Mouse (Mus musculus) ES-Bruce4 (cell line): ENCODE data around the gene Ica1. TPM values are rescaled to one million over a fixed set of nuclear protein-coding genes. Genes with fewer than 3 reads are reported as not detected.

ENCODE experiments used
- H3K27ac ChIP-seq: 2 replicates; pipeline ENCODE4 v1.5.1; 2012; ENCODE audit warnings: low read length, inconsistent platforms; ENCODE audit not compliant: insufficient read depth
- H3K27me3 ChIP-seq: 2 replicates; pipeline ENCODE4 v1.6.1; 2012; ENCODE audit warnings: mild to moderate bottlenecking, low read length, inconsistent platforms; ENCODE audit not compliant: control insufficient read depth, poor library complexity, insufficient read depth, severe bottlenecking
- H3K36me3 ChIP-seq: 2 replicates; pipeline ENCODE4 v1.6.1; 2012; ENCODE audit warnings: inconsistent platforms, mild to moderate bottlenecking, low read length, moderate library complexity; ENCODE audit not compliant: control insufficient read depth, poor library complexity, insufficient read depth, severe bottlenecking
- H3K4me1 ChIP-seq: one replicate; pipeline ENCODE4 v1.8.1; 2011; ENCODE audit warnings: low read length; ENCODE audit not compliant: control insufficient read depth, insufficient read depth
- H3K4me3 ChIP-seq: 2 replicates; pipeline ENCODE4 v1.5.1; 2011; ENCODE audit warnings: low read depth, mild to moderate bottlenecking, low read length
- H3K9ac ChIP-seq: 2 replicates; pipeline ENCODE4 v1.6.1; 2012; ENCODE audit warnings: low read depth, mild to moderate bottlenecking, inconsistent platforms; ENCODE audit not compliant: poor library complexity, severe bottlenecking
- H3K9me3 ChIP-seq: replicated peaks from 2 replicates; pipeline ENCODE4 v1.6.1; 2012; ENCODE audit warnings: mild to moderate bottlenecking, low read length, inconsistent platforms; ENCODE audit not compliant: control insufficient read depth, poor library complexity, insufficient read depth, severe bottlenecking
- CTCF ChIP-seq: IDR thresholded peaks from one replicate; pipeline ENCODE4 v1.8.1; 2011; ENCODE audit warnings: low read depth, low read length
- EP300 ChIP-seq: IDR thresholded peaks from 2 replicates; pipeline ENCODE4 v1.6.1; 2011; ENCODE audit warnings: low read depth, low read length; ENCODE audit not compliant: insufficient read depth
- POLR2A ChIP-seq: IDR thresholded peaks from one replicate; pipeline ENCODE4 v1.8.1; 2011; ENCODE audit warnings: low read length; ENCODE audit not compliant: insufficient read depth
- polyA plus RNA-seq: library from polyadenylated mRNA; stranded (reverse); fragments of >200 nt; gene quantifications from 2 replicates; pipeline ENCODE4 v1.2.4, GENCODE M21; 2011; ENCODE audit warnings: low read depth; ENCODE audit not compliant: missing spikeins, insufficient read depth, insufficient read length

Ica1 gene
- polyA plus RNA-seq, 1 experiment, result 11.0 TPM

GRCm38 (mm10) chr6:8738396-8738795, 39.9 kb downstream of the Ica1 start:
- TF ChIP-seq CTCF (no peak), POLR2A (no peak), EP300 (no peak)

GRCm38 (mm10) chr6:8736493-8736820, 41.8 kb downstream of the Ica1 start:
- Histone ChIP-seq H3K36me3 (no peaks in the 10 kb centered on the region), H3K27ac (no peak overlapping the region)

More at GRCm38 (mm10) chr6:8738396-8738795, 39.9 kb downstream of the Ica1 start:
- H3K27ac ChIP-seq, result no peak overlapping the region
- no peaks in the 10 kb centered on the region; the same call in 1 of the 2 replicates for H3K27me3 ChIP-seq
- H3K4me3 ChIP-seq, result no peak overlapping the region
- H3K9me3 ChIP-seq, result no peaks in the 10 kb centered on the region
- H3K36me3 ChIP-seq, result no peaks in the 10 kb centered on the region
- H3K4me1 ChIP-seq, result no peaks in the 10 kb centered on the region
- H3K9ac ChIP-seq, result no peak overlapping the region

GRCm38 (mm10) chr6:8735657-8736492, 42.4 kb downstream of the Ica1 start:
- H3K4me1 ChIP-seq, result no peaks in the 10 kb centered on the region
- no peak overlapping the region for H3K4me3 ChIP-seq
- no peaks in the 10 kb centered on the region; the same call in 1 of the 2 replicates for H3K27me3 ChIP-seq
- no peak overlapping the region for H3K27ac ChIP-seq
- no peaks in the 10 kb centered on the region for H3K36me3 ChIP-seq
- H3K9ac ChIP-seq, result no peak overlapping the region
- H3K9me3 ChIP-seq, result no peaks in the 10 kb centered on the region
- TF ChIP-seq CTCF, result peak; percentile 47
- TF ChIP-seq POLR2A, result no peak

More at GRCm38 (mm10) chr6:8736493-8736820, 41.8 kb downstream of the Ica1 start:
- Histone ChIP-seq H3K27me3 (no peaks in the 10 kb centered on the region; the same call in 1 of the 2 replicates), H3K4me3 (no peak overlapping the region), H3K4me1 (no peaks in the 10 kb centered on the region), H3K9me3 (no peaks in the 10 kb centered on the region), H3K9ac (no peak overlapping the region)
- TF ChIP-seq EP300 (no peak), POLR2A (no peak), CTCF (no peak)

- no peak for TF ChIP-seq POLR2A
- Histone ChIP-seq H3K27me3 (no peaks in the 10 kb centered on the region; the same call in 1 of the 2 replicates), H3K4me1 (no peaks in the 10 kb centered on the region), H3K9ac (no peak overlapping the region), H3K27ac (no peak overlapping the region), H3K9me3 (no peaks in the 10 kb centered on the region), H3K36me3 (no peaks in the 10 kb centered on the region), H3K4me3 (no peak overlapping the region)
Observed at GRCm38 (mm10) chr6:8735044-8735443, 43.2 kb downstream of the Ica1 start.

GRCm38 (mm10) chr6:8732492-8732891, 45.8 kb downstream of the Ica1 start:
- H3K9me3 ChIP-seq, result no peaks in the 10 kb centered on the region
- no peaks in the 10 kb centered on the region; the same call in 1 of the 2 replicates for H3K27me3 ChIP-seq
- TF ChIP-seq CTCF, result no peak
- TF ChIP-seq EP300, result no peak
- no peak for TF ChIP-seq POLR2A
- no peaks in the 10 kb centered on the region for H3K4me1 ChIP-seq
- H3K9ac ChIP-seq, result no peak overlapping the region
- H3K27ac ChIP-seq, result no peak overlapping the region
- H3K36me3 ChIP-seq, result no peaks in the 10 kb centered on the region
- H3K4me3 ChIP-seq, result no peak overlapping the region

- no peak overlapping the region for H3K27ac ChIP-seq
- no peak overlapping the region for H3K4me3 ChIP-seq
- TF ChIP-seq POLR2A (no peak), EP300 (no peak), CTCF (no peak)
- H3K36me3 ChIP-seq, result no peaks in the 10 kb centered on the region
- H3K9ac ChIP-seq, result no peak overlapping the region
- no peaks in the 10 kb centered on the region; the same call in 1 of the 2 replicates for H3K27me3 ChIP-seq
- no peaks in the 10 kb centered on the region for H3K9me3 ChIP-seq
- no peaks in the 10 kb centered on the region for H3K4me1 ChIP-seq
Observed at GRCm38 (mm10) chr6:8731656-8732191, 46.6 kb downstream of the Ica1 start.
